Mouse (Mus musculus) E14TG2a.4 (cell line): ENCODE measurements around the gene Lipm.

Experiments used
- CTCF ChIP-seq: conservative IDR thresholded peaks from 2 replicates; pipeline ENCODE4 v1.5.1; 2014; ENCODE audit warnings: low read length
- NANOG ChIP-seq: IDR thresholded peaks from 2 replicates; pipeline ENCODE4 v1.6.1; 2014; ENCODE audit warnings: borderline replicate concordance, low read length, mixed read lengths
- POU5F1 ChIP-seq: IDR thresholded peaks from 2 replicates; pipeline ENCODE4 v1.6.1; 2014; ENCODE audit warnings: low read length, borderline replicate concordance

GRCm38 (mm10) chr19:34120107-34120731 is 19.5 kb downstream of the Lipm start:
- TF ChIP-seq CTCF (no peak), POU5F1 (no peak), NANOG (no peak)
